Mouse (Mus musculus) liver, embryonic 14.5 days (tissue): ENCODE data around the gene Fam71d.

ENCODE experiments used
- CTCF ChIP-seq: IDR thresholded peaks from 2 replicates; pipeline ENCODE4 v1.5.1; 2016; ENCODE audit warnings: antibody characterized with exemption, low read depth, control low read depth
- EP300 ChIP-seq: IDR thresholded peaks from 2 replicates; pipeline ENCODE4 v1.6.1; 2016; ENCODE audit warnings: antibody characterized with exemption, low read depth

DNA sequence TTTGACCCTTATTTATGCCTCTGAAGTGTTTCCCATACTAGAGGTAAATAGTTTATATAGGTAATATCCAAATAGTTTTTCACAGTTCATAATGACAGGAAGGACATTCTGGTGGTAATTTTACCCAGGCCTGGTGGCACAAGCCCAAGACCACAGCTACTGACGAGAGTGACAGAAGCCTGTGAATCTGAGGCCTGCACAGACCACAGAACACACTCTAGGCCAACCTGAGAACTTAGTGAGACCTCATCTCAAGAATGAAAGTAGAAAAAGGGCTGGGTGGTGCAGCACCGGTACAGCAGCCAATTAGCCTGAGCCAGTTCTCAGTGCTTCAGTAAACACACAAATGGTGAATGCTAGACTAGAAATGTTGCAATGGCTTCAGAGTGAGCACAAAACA lies 26.4 kb downstream of the Fam71d start:
- no peak for TF ChIP-seq EP300
- TF ChIP-seq CTCF: no peak
